Mouse (Mus musculus): ENCODE measurements at regions not wholly inside any gene's neighbourhood (a gene's known extent, or its start where the extent isn't known, plus 50 kb on each side); places are given as distances from the start of the nearest gene placed in this dataset.

DNA sequence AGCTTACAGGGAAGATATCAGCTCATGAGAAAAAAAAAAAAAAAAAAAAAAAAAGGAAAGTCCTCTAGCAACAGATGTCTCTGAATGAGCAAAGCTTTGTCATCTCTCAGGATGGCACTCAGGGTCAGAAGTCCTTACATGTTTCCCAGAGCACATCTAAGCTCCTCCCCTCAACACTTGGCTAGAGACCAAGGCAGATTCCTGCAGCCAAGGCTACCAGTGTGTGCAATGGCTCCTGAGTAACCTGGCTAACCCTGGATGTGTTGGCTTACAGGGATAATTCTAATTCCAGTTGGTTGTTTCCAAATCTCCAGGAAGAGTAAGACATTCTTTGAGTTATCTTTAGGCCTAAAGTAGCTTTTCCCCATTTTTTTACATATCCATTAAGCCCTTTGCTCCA lies 53.9 kb upstream of the Arhgap11a start:
- TF ChIP-seq CTCF (IDR thresholded peaks at IDR 0.05; ENCODE audit: control insufficient read depth, insufficient read depth, insufficient read length) (no peak), MYOD1 (IDR thresholded peaks at IDR 0.05; ENCODE audit: control insufficient read depth, insufficient read length, low read depth) (no peak), MAX (IDR thresholded peaks at IDR 0.05) (no peak), MYOG (IDR thresholded peaks at IDR 0.05; ENCODE audit: control insufficient read depth, extremely low read depth, insufficient read length) (no peak), CEBPB (IDR thresholded peaks at IDR 0.05; ENCODE audit: low read depth) (no peak), USF1 (IDR thresholded peaks at IDR 0.05; ENCODE audit: low read depth) (no peak)
